Mouse (Mus musculus) cortical plate, adult 2 months (tissue): ENCODE measurements around the gene Hist1h3h.

ENCODE experiments used
- CTCF ChIP-seq: fragments of 200-500 bp; IDR thresholded peaks from 2 replicates; pipeline ENCODE4 v1.5.1; 2011; ENCODE audit warnings: mild to moderate bottlenecking, control low read depth, low read length; ENCODE audit not compliant: insufficient read depth; ENCODE audit errors: extremely low read depth
- POLR2A ChIP-seq: fragments of 200-500 bp; IDR thresholded peaks from 2 replicates; pipeline ENCODE4 v1.6.1; 2011; ENCODE audit warnings: mild to moderate bottlenecking, low read length, control low read depth; ENCODE audit not compliant: insufficient read depth; ENCODE audit errors: extremely low read depth

DNA sequence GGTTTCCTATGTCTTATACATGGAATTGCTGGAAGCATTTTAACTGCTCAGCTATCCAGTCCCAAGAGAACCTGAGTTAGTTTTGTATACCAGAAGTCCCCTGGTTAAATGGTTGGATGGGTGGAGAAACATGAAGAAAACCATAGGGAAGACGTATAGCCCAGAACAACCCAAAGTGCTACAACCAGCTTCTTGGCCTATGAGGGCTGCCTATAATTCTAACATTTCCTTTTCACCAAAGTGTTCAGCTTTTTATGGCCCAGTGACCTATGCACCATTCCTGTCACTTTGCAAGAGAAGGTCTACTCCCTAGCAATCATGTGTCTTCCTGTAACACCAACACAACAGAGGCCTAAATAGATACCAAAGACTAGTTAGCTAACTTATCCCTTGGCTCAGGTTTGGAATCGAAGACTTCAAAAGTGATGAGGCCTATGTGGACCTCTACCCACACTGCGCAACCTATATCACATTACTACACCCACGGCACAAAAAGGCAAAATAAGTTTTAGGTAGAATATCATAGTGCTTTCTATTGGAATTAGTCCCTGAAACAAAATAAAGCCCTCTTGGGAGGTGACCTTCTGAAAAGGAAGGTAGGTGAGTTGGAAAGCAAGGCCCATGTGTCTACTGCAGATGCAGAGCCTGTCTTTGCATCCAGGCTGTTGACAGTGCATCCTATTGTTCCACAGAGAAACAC is 1.1 kb downstream of the Hist1h3h start:
- TF ChIP-seq CTCF (no peak), POLR2A (no peak)
